Mouse (Mus musculus): ENCODE results near the gene Brms1l.

- TF ChIP-seq CTCF (IDR thresholded peaks at IDR 0.05; ENCODE audit: borderline replicate concordance, control insufficient read depth, extremely low read depth, insufficient read depth, low read length, poor library complexity) (no peak), POLR2A (IDR thresholded peaks at IDR 0.05; ENCODE audit: control insufficient read depth, extremely low read depth, insufficient read depth, low read length, poor library complexity) (no peak)
Measured at GRCm38 (mm10) chr12:55801131-55801530, 35.0 kb upstream of the Brms1l start.
